Mouse (Mus musculus): ENCODE measurements at regions not wholly inside any gene's neighbourhood (a gene's known extent, or its start where the extent isn't known, plus 50 kb on each side); places are given as distances from the start of the nearest gene placed in this dataset.

DNA sequence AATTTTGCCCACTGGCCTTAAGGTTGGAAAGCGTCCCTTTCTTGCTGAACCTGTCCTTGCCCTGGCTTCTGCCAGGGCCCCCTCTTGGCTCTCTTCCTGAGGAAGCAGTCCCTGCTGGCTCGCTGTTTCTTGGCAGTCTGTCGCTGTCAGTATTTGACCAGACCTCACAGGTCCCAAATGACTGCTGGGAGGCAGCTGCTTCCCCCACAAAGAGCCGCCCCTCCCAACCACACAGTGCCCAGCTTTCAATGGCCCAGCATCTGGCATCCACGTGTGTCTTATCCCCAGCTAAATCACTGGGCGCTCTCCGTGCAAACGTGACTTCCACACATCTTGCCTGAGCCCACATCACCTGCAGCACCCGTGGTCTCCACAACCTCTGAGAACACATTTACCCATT lies 345.3 kb downstream of the Bcor start:
- TF ChIP-seq POLR2A (IDR thresholded peaks at IDR 0.05; ENCODE audit: borderline replicate concordance, extremely low read depth, insufficient read depth, insufficient read length, poor library complexity, severe bottlenecking): no peak
- TF ChIP-seq CTCF (IDR thresholded peaks at IDR 0.05; ENCODE audit: borderline replicate concordance, extremely low read depth, insufficient read depth, insufficient read length): no peak
